Mouse (Mus musculus): ENCODE measurements around the gene Fscn1.

Gene Fscn1

GRCm38 (mm10) chr5:142959576-142960556, at the start of gene Fscn1:
Gene Fscn1 (plus strand): TSS chr5:142960343.
- Histone ChIP-seq H3K4me3 (replicated peaks; ENCODE audit: low read length) (peak within 1 kb of the TSS; percentile 92), H3K9me3 (ENCODE audit: low read length) (no peaks in the 10 kb centered on the region), H3K4me1 (replicated peaks; ENCODE audit: low read depth, low read length) (peaks cover 77% of the 10 kb centered on the region), H3K36me3 (ENCODE audit: insufficient read depth, low read length) (peaks cover 13% of the 10 kb centered on the region), H3K27me3 (ENCODE audit: insufficient read depth, low read length) (peaks cover 12% of the 10 kb centered on the region)
- TF ChIP-seq CTCF (conservative IDR thresholded peaks at IDR 0.05; ENCODE audit: low read length) (no peak), POU5F1 (IDR thresholded peaks at IDR 0.05; ENCODE audit: borderline replicate concordance, low read length) (no peak), NANOG (IDR thresholded peaks at IDR 0.05; ENCODE audit: borderline replicate concordance, low read length) (no peak)

GRCm38 (mm10) chr5:142911629-142912028, 48.5 kb upstream of the Fscn1 start:
- H3K4me3 ChIP-seq (replicated peaks; ENCODE audit: low read length) = 0 out of 2 replicates have a peak overlapping the region, but pooled peaks have one; percentile 8
- H3K27me3 ChIP-seq (ENCODE audit: insufficient read depth, low read length) = no peaks in the 10 kb centered on the region
- H3K4me1 ChIP-seq (replicated peaks; ENCODE audit: low read depth, low read length) = peaks cover 86% of the 10 kb centered on the region
- H3K9me3 ChIP-seq (ENCODE audit: low read length) = no peaks in the 10 kb centered on the region
- no peaks in the 10 kb centered on the region for H3K36me3 ChIP-seq (ENCODE audit: insufficient read depth, low read length)
- no peak for TF ChIP-seq CTCF (conservative IDR thresholded peaks at IDR 0.05; ENCODE audit: low read length)
- TF ChIP-seq NANOG (IDR thresholded peaks at IDR 0.05; ENCODE audit: borderline replicate concordance, low read length) = no peak
- no peak for TF ChIP-seq POU5F1 (IDR thresholded peaks at IDR 0.05; ENCODE audit: borderline replicate concordance, low read length)

- Histone ChIP-seq H3K4me1 (replicated peaks; ENCODE audit: low read depth, low read length) (peaks cover 85% of the 10 kb centered on the region), H3K4me3 (replicated peaks; ENCODE audit: low read length) (no peak overlapping the region; the same call in 1 of the 2 replicates), H3K27me3 (ENCODE audit: insufficient read depth, low read length) (no peaks in the 10 kb centered on the region), H3K36me3 (ENCODE audit: insufficient read depth, low read length) (no peaks in the 10 kb centered on the region), H3K9me3 (ENCODE audit: low read length) (no peaks in the 10 kb centered on the region)
- TF ChIP-seq POU5F1 (IDR thresholded peaks at IDR 0.05; ENCODE audit: borderline replicate concordance, low read length) (no peak), CTCF (conservative IDR thresholded peaks at IDR 0.05; ENCODE audit: low read length) (no peak), NANOG (IDR thresholded peaks at IDR 0.05; ENCODE audit: borderline replicate concordance, low read length) (no peak)
Observed at GRCm38 (mm10) chr5:142912320-142912719, 47.8 kb upstream of the Fscn1 start.

- Histone ChIP-seq H3K4me1 (replicated peaks; ENCODE audit: low read depth, low read length) (peaks cover 81% of the 10 kb centered on the region), H3K36me3 (ENCODE audit: insufficient read depth, low read length) (no peaks in the 10 kb centered on the region), H3K4me3 (replicated peaks; ENCODE audit: low read length) (no peak overlapping the region; the same call in 1 of the 2 replicates), H3K27me3 (ENCODE audit: insufficient read depth, low read length) (no peaks in the 10 kb centered on the region), H3K9me3 (ENCODE audit: low read length) (no peaks in the 10 kb centered on the region)
- no peak for TF ChIP-seq CTCF (conservative IDR thresholded peaks at IDR 0.05; ENCODE audit: low read length)
- TF ChIP-seq NANOG (IDR thresholded peaks at IDR 0.05; ENCODE audit: borderline replicate concordance, low read length) = no peak
- TF ChIP-seq POU5F1 (IDR thresholded peaks at IDR 0.05; ENCODE audit: borderline replicate concordance, low read length) = no peak
Observed at GRCm38 (mm10) chr5:142912739-142913138, 47.4 kb upstream of the Fscn1 start.

- H3K4me3 ChIP-seq (replicated peaks; ENCODE audit: low read length) = peak overlapping the region; percentile 35; the same call in 1 of the 2 replicates
- H3K36me3 ChIP-seq (ENCODE audit: insufficient read depth, low read length) = no peaks in the 10 kb centered on the region
- H3K4me1 ChIP-seq (replicated peaks; ENCODE audit: low read depth, low read length) = peaks cover 76% of the 10 kb centered on the region
- TF ChIP-seq POU5F1 (IDR thresholded peaks at IDR 0.05; ENCODE audit: borderline replicate concordance, low read length) (no peak), NANOG (IDR thresholded peaks at IDR 0.05; ENCODE audit: borderline replicate concordance, low read length) (no peak), CTCF (conservative IDR thresholded peaks at IDR 0.05; ENCODE audit: low read length) (no peak)
- H3K9me3 ChIP-seq (ENCODE audit: low read length) = no peaks in the 10 kb centered on the region
- no peaks in the 10 kb centered on the region for H3K27me3 ChIP-seq (ENCODE audit: insufficient read depth, low read length)
Observed at GRCm38 (mm10) chr5:142915231-142915630, 44.9 kb upstream of the Fscn1 start.

GRCm38 (mm10) chr5:142916593-142916992, 43.5 kb upstream of the Fscn1 start:
- TF ChIP-seq NANOG (IDR thresholded peaks at IDR 0.05; ENCODE audit: borderline replicate concordance, low read length) (no peak), CTCF (conservative IDR thresholded peaks at IDR 0.05; ENCODE audit: low read length) (no peak)
- H3K4me3 ChIP-seq (replicated peaks; ENCODE audit: low read length) = no peak overlapping the region
- H3K9me3 ChIP-seq (ENCODE audit: low read length) = no peaks in the 10 kb centered on the region
- no peaks in the 10 kb centered on the region for H3K27me3 ChIP-seq (ENCODE audit: insufficient read depth, low read length)
- peaks cover 76% of the 10 kb centered on the region for H3K4me1 ChIP-seq (replicated peaks; ENCODE audit: low read depth, low read length)
- no peaks in the 10 kb centered on the region for H3K36me3 ChIP-seq (ENCODE audit: insufficient read depth, low read length)

GRCm38 (mm10) chr5:142917402-142917801, 42.7 kb upstream of the Fscn1 start:
- no peak overlapping the region for H3K4me3 ChIP-seq (replicated peaks; ENCODE audit: low read length)
- peaks cover 76% of the 10 kb centered on the region for H3K4me1 ChIP-seq (replicated peaks; ENCODE audit: low read depth, low read length)
- H3K9me3 ChIP-seq (ENCODE audit: low read length) = no peaks in the 10 kb centered on the region
- H3K36me3 ChIP-seq (ENCODE audit: insufficient read depth, low read length) = no peaks in the 10 kb centered on the region
- no peaks in the 10 kb centered on the region for H3K27me3 ChIP-seq (ENCODE audit: insufficient read depth, low read length)
- TF ChIP-seq NANOG (IDR thresholded peaks at IDR 0.05; ENCODE audit: borderline replicate concordance, low read length) (no peak), POU5F1 (IDR thresholded peaks at IDR 0.05; ENCODE audit: borderline replicate concordance, low read length) (no peak), CTCF (conservative IDR thresholded peaks at IDR 0.05; ENCODE audit: low read length) (no peak)

- peaks cover 80% of the 10 kb centered on the region for H3K4me1 ChIP-seq (replicated peaks; ENCODE audit: low read depth, low read length)
- no peaks in the 10 kb centered on the region for H3K27me3 ChIP-seq (ENCODE audit: insufficient read depth, low read length)
- TF ChIP-seq POU5F1 (IDR thresholded peaks at IDR 0.05; ENCODE audit: borderline replicate concordance, low read length) (no peak), NANOG (IDR thresholded peaks at IDR 0.05; ENCODE audit: borderline replicate concordance, low read length) (no peak), CTCF (conservative IDR thresholded peaks at IDR 0.05; ENCODE audit: low read length) (no peak)
- H3K4me3 ChIP-seq (replicated peaks; ENCODE audit: low read length) = peak overlapping the region; percentile 52
- no peaks in the 10 kb centered on the region for H3K36me3 ChIP-seq (ENCODE audit: insufficient read depth, low read length)
- peaks cover 8% of the 10 kb centered on the region; the same call in 1 of the 2 replicates for H3K9me3 ChIP-seq (ENCODE audit: low read length)
Observed at GRCm38 (mm10) chr5:142920311-142921073, 39.7 kb upstream of the Fscn1 start.
